ENCODE assay signal across 21 mouse cellular contexts in the genomic region with DNA sequence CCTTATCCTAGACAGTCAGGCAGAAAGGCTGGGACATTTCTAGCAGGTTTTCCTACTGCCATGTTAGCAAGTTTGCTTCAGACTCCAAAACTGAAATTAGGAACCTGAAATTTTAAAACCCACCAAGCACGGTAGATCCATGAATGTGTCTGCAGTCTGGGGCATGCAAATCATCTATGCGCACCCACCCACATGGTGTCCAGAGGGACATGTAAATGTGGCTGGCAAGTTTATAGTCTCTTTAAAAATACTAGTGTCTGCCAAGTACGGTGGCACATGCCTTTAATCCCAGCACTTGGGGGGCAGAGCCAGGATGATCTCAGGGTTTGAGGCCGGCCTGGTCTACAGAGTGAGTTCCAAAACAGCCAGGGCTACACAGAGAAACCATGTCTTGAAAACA. TPM values are rescaled to one million over a fixed set of nuclear protein-coding genes. Genes with fewer than 3 reads are reported as not detected.
DNase-seq lines count a peak whose midpoint lies in the region; ATAC-seq lines count a peak whose summit lies in the region.
"Had no signal": no experiment of that assay in that cellular context is flagged by ENCODE, and none has a peak within 500 bp of the region (broad histone marks: within the 10 kb centered on the region; RNA-seq: fewer than 3 reads in every experiment).

No protein-coding gene starts in this region.

- H3K9ac ChIP-seq in forebrain, embryonic 15.5 days (replicated peaks) = no peak overlapping the region
- no peak overlapping the region for H3K9ac ChIP-seq in forebrain, embryonic 16.5 days (replicated peaks; ENCODE audit: low read depth, low read length)
- H3K9ac ChIP-seq in hindbrain, embryonic 15.5 days = no peak overlapping the region
- H3K9ac ChIP-seq in hindbrain, embryonic 16.5 days (ENCODE audit: low read depth, low read length) = no peak overlapping the region
- H3K9ac ChIP-seq: embryonic facial prominence, embryonic 13.5 days; heart, embryonic 15.5 days had no signal

- H3K4me2 ChIP-seq in forebrain, embryonic 15.5 days (replicated peaks) = no peak overlapping the region
- no peak overlapping the region for H3K4me2 ChIP-seq in forebrain, embryonic 16.5 days (ENCODE audit: low read length)
- no peak overlapping the region for H3K4me2 ChIP-seq in hindbrain, embryonic 15.5 days
- no peak overlapping the region for H3K4me2 ChIP-seq in hindbrain, embryonic 16.5 days (ENCODE audit: low read length)
- H3K4me2 ChIP-seq: embryonic facial prominence, embryonic 13.5 days; heart, embryonic 15.5 days had no signal

- H3K9me3 ChIP-seq in forebrain, embryonic 15.5 days = no peaks in the 10 kb centered on the region
- no peaks in the 10 kb centered on the region for H3K9me3 ChIP-seq in forebrain, embryonic 16.5 days (ENCODE audit: control insufficient read depth, low read length)
- no peaks in the 10 kb centered on the region for H3K9me3 ChIP-seq in hindbrain, embryonic 15.5 days
- no peaks in the 10 kb centered on the region for H3K9me3 ChIP-seq in hindbrain, embryonic 16.5 days (ENCODE audit: control insufficient read depth, low read length)
- H3K9me3 ChIP-seq: embryonic facial prominence, embryonic 13.5 days; G1E; heart, embryonic 10.5 days; heart, embryonic 15.5 days had no signal

- H3K4me1 ChIP-seq in forebrain, embryonic 15.5 days = 0 out of 2 replicates have a peak, but pooled peaks cover 4% of the 10 kb centered on the region
- no peaks in the 10 kb centered on the region; the same call in 1 of the 2 replicates for H3K4me1 ChIP-seq in forebrain, embryonic 16.5 days (replicated peaks; ENCODE audit: control insufficient read depth, insufficient read depth, low read length)
- H3K4me1 ChIP-seq in hindbrain, embryonic 15.5 days (replicated peaks) = 0 out of 2 replicates have a peak, but pooled peaks cover 4% of the 10 kb centered on the region
- no peaks in the 10 kb centered on the region for H3K4me1 ChIP-seq in hindbrain, embryonic 16.5 days (ENCODE audit: control insufficient read depth, insufficient read depth, low read depth, low read length)
- H3K4me1 ChIP-seq: embryonic facial prominence, embryonic 13.5 days had no signal

- no peak for ATAC-seq in forebrain, embryonic 15.5 days (replicated peaks)
- no peak for ATAC-seq in forebrain, embryonic 16.5 days
- no peak for ATAC-seq in hindbrain, embryonic 15.5 days (ENCODE audit: low FRiP score, low read depth)
- ATAC-seq in hindbrain, embryonic 16.5 days = no peak
- ATAC-seq: intestine, embryonic 16.5 days had no signal

- intact Hi-C loops in left cerebral cortex, postnatal 14 days (cut with DNase I) = no loop called here
- intact Hi-C loops in left cerebral cortex, postnatal 4 days (cut with DNase I) = no loop called here

- H3K4me3 ChIP-seq in forebrain, embryonic 15.5 days = no peak overlapping the region
- H3K4me3 ChIP-seq in forebrain, embryonic 16.5 days (replicated peaks; ENCODE audit: low read length) = no peak overlapping the region
- H3K4me3 ChIP-seq in hindbrain, embryonic 15.5 days = no peak overlapping the region
- H3K4me3 ChIP-seq in hindbrain, embryonic 16.5 days (ENCODE audit: low read length) = no peak overlapping the region
- H3K4me3 ChIP-seq: embryonic facial prominence, embryonic 13.5 days; heart, embryonic 10.5 days; heart, embryonic 15.5 days had no signal

- H3K36me3 ChIP-seq in forebrain, embryonic 15.5 days = peaks cover 11% of the 10 kb centered on the region; the same call in 1 of the 2 replicates
- H3K36me3 ChIP-seq in forebrain, embryonic 16.5 days (ENCODE audit: control insufficient read depth, insufficient read depth) = 0 out of 2 replicates have a peak, but pooled peaks cover 2% of the 10 kb centered on the region
- H3K36me3 ChIP-seq in hindbrain, embryonic 15.5 days = peaks cover 12% of the 10 kb centered on the region; the same call in 1 of the 2 replicates
- peaks cover 6% of the 10 kb centered on the region; the same call in 1 of the 2 replicates for H3K36me3 ChIP-seq in hindbrain, embryonic 16.5 days (ENCODE audit: control insufficient read depth, insufficient read depth, low read length)
- H3K36me3 ChIP-seq: heart, embryonic 15.5 days had no signal

- WGBS in forebrain, embryonic 15.5 days = 76% methylated on average over 4 of the region's 4 CpGs
- WGBS in forebrain, embryonic 16.5 days = 72% methylated on average over 4 of the region's 4 CpGs
- WGBS in hindbrain, embryonic 15.5 days = 86% methylated on average over 4 of the region's 4 CpGs
- WGBS in hindbrain, embryonic 16.5 days = 83% methylated on average over 4 of the region's 4 CpGs

- no peaks in the 10 kb centered on the region for H3K27me3 ChIP-seq in forebrain, embryonic 15.5 days
- H3K27me3 ChIP-seq in forebrain, embryonic 16.5 days (replicated peaks; ENCODE audit: control insufficient read depth, insufficient read depth, low read length) = no peaks in the 10 kb centered on the region
- no peaks in the 10 kb centered on the region for H3K27me3 ChIP-seq in hindbrain, embryonic 15.5 days
- H3K27me3 ChIP-seq in hindbrain, embryonic 16.5 days (replicated peaks; ENCODE audit: control insufficient read depth, insufficient read depth, low read length) = no peaks in the 10 kb centered on the region
- H3K27me3 ChIP-seq: embryonic facial prominence, embryonic 13.5 days; heart, embryonic 15.5 days had no signal

- peak overlapping the region; percentile 56; the same call in 1 of the 2 replicates for H3K27ac ChIP-seq in forebrain, embryonic 15.5 days (replicated peaks)
- no peak overlapping the region for H3K27ac ChIP-seq in forebrain, embryonic 16.5 days (ENCODE audit: low read length)
- 0 out of 2 replicates have a peak overlapping the region, but pooled peaks have one; percentile 30 for H3K27ac ChIP-seq in hindbrain, embryonic 15.5 days (replicated peaks)
- H3K27ac ChIP-seq in hindbrain, embryonic 16.5 days (ENCODE audit: low read depth, low read length) = no peak overlapping the region
- H3K27ac ChIP-seq: embryonic facial prominence, embryonic 13.5 days; heart, embryonic 10.5 days; heart, embryonic 15.5 days had no signal

- peak; percentile 34 to 51 for DNase-seq in left cerebral cortex, postnatal 14 days (ENCODE audit: low spot score in 2 of 2)
- DNase-seq in left cerebral cortex, postnatal 4 days = no peak
- peak; percentile 31 for DNase-seq in brain, adult 2 months (ENCODE audit: low read depth, low spot score)
- DNase-seq: adrenal gland, adult 8-10 months; adrenal gland, postnatal 36 days; cerebellum, adult 11-12 months; cerebellum, adult 9-11 months; cerebellum, postnatal 36 days; gastrocnemius, postnatal 10 days; heart, adult 18-20 months; heart, postnatal 14 days; kidney, adult 2 months had no signal

RNA-seq across cellular contexts. Expression of a gene that starts 41.1 kb away (rescaled TPM):
- polyA plus RNA-seq in forebrain, embryonic 15.5 days (2015; fragmentation: Nextera tagmentation; extraction: Ambion mirVana) = 34.0 and 36.3 TPM in 2 replicates
- 34.6 and 39.9 TPM in 2 replicates for polyA plus RNA-seq in forebrain, embryonic 16.5 days (2015; fragmentation: Nextera tagmentation; extraction: Ambion mirVana)
- 27.2 and 31.0 TPM in 2 replicates for polyA plus RNA-seq in hindbrain, embryonic 15.5 days (2015; fragmentation: Nextera tagmentation; extraction: Ambion mirVana)
- polyA plus RNA-seq in hindbrain, embryonic 16.5 days (2015; fragmentation: Nextera tagmentation; extraction: Ambion mirVana) = 12.8 and 23.0 TPM in 2 replicates
- 10 to 100 TPM; 80.5 to 85.2 TPM for total RNA-seq in left cerebral cortex, postnatal 14 days (2021)
- 10 to 100 TPM; 79.6 to 82.5 TPM for total RNA-seq in left cerebral cortex, postnatal 4 days (2021)

RNA-seq across cellular contexts. Expression of a gene that starts 42.7 kb away (rescaled TPM):
- polyA plus RNA-seq in forebrain, embryonic 15.5 days (2015; fragmentation: Nextera tagmentation; extraction: Ambion mirVana) = 23.9 and 24.8 TPM in 2 replicates
- polyA plus RNA-seq in forebrain, embryonic 16.5 days (2015; fragmentation: Nextera tagmentation; extraction: Ambion mirVana) = 16.5 and 23.3 TPM in 2 replicates
- 20.2 and 27.6 TPM in 2 replicates for polyA plus RNA-seq in hindbrain, embryonic 15.5 days (2015; fragmentation: Nextera tagmentation; extraction: Ambion mirVana)
- 20.6 and 25.5 TPM in 2 replicates for polyA plus RNA-seq in hindbrain, embryonic 16.5 days (2015; fragmentation: Nextera tagmentation; extraction: Ambion mirVana)
- 10 to 100 TPM; 46.5 to 50.0 TPM for total RNA-seq in left cerebral cortex, postnatal 14 days (2021)
- total RNA-seq in left cerebral cortex, postnatal 4 days (2021) = 10 to 100 TPM; 42.2 to 45.9 TPM

Comparison
In these comparisons a context has a peak if more than half of its experiments do, and no peak if none do; other contexts are left out.
1. H3K27ac ChIP-seq: peak in forebrain, embryonic 15.5 days (single experiment) and hindbrain, embryonic 15.5 days (single experiment); none in forebrain, embryonic 16.5 days (single experiment) and hindbrain, embryonic 16.5 days (single experiment).